Mouse (Mus musculus): ENCODE results near the gene Csmd2.

Csmd2 gene

GRCm38 (mm10) chr4:128327421-128327820 is 339.8 kb downstream of the Csmd2 start:
- DNase-seq (ENCODE audit: low read depth, low spot score): no peak

- no peak for DNase-seq (ENCODE audit: low read depth, low spot score)
Observed at GRCm38 (mm10) chr4:128330519-128330918, 342.9 kb downstream of the Csmd2 start.

- DNase-seq (ENCODE audit: low read depth, low spot score): no peak
Observed at GRCm38 (mm10) chr4:128340457-128340856, 352.8 kb downstream of the Csmd2 start.

GRCm38 (mm10) chr4:128341315-128341714 is 353.7 kb downstream of the Csmd2 start:
- no peak for DNase-seq (ENCODE audit: low read depth, low spot score)

GRCm38 (mm10) chr4:128342208-128342607 is 354.6 kb downstream of the Csmd2 start:
- no peak for DNase-seq (ENCODE audit: low read depth, low spot score)

- no peak for DNase-seq (ENCODE audit: low read depth, low spot score)
Observed at GRCm38 (mm10) chr4:128358751-128359150, 371.1 kb downstream of the Csmd2 start.

- no peak for DNase-seq (ENCODE audit: low read depth, low spot score)
Observed at GRCm38 (mm10) chr4:128365851-128366250, 378.2 kb downstream of the Csmd2 start.

GRCm38 (mm10) chr4:128368088-128368487 is 380.4 kb downstream of the Csmd2 start:
- DNase-seq (ENCODE audit: low read depth, low spot score): no peak

- no peak for DNase-seq (ENCODE audit: low read depth, low spot score)
Observed at GRCm38 (mm10) chr4:128371766-128372165, 384.1 kb downstream of the Csmd2 start.

GRCm38 (mm10) chr4:128373196-128373595 is 385.5 kb downstream of the Csmd2 start:
- no peak for DNase-seq (ENCODE audit: low read depth, low spot score)

GRCm38 (mm10) chr4:128374051-128374450 is 386.4 kb downstream of the Csmd2 start:
- DNase-seq (ENCODE audit: low read depth, low spot score): no peak

GRCm38 (mm10) chr4:128378946-128379345 is 391.3 kb downstream of the Csmd2 start:
- no peak for DNase-seq (ENCODE audit: low read depth, low spot score)

- no peak for DNase-seq (ENCODE audit: low read depth, low spot score)
Observed at GRCm38 (mm10) chr4:128381331-128381730, 393.7 kb downstream of the Csmd2 start.

- no peak for DNase-seq (ENCODE audit: low read depth, low spot score)
Observed at GRCm38 (mm10) chr4:128383800-128384199, 396.1 kb downstream of the Csmd2 start.

- no peak for DNase-seq (ENCODE audit: low read depth, low spot score)
Observed at GRCm38 (mm10) chr4:128391484-128391883, 403.8 kb downstream of the Csmd2 start.

GRCm38 (mm10) chr4:128392279-128392678 is 404.6 kb downstream of the Csmd2 start:
- no peak for DNase-seq (ENCODE audit: low read depth, low spot score)

GRCm38 (mm10) chr4:128393864-128394263 is 406.2 kb downstream of the Csmd2 start:
- no peak for DNase-seq (ENCODE audit: low read depth, low spot score)

- no peak for DNase-seq (ENCODE audit: low read depth, low spot score)
Observed at GRCm38 (mm10) chr4:128396616-128397015, 409.0 kb downstream of the Csmd2 start.

- no peak for DNase-seq (ENCODE audit: low read depth, low spot score)
Observed at GRCm38 (mm10) chr4:128397804-128398203, 410.1 kb downstream of the Csmd2 start.

GRCm38 (mm10) chr4:128398948-128399347 is 411.3 kb downstream of the Csmd2 start:
- DNase-seq (ENCODE audit: low read depth, low spot score): no peak

GRCm38 (mm10) chr4:128400016-128400415 is 412.4 kb downstream of the Csmd2 start:
- no peak for DNase-seq (ENCODE audit: low read depth, low spot score)

- no peak for DNase-seq (ENCODE audit: low read depth, low spot score)
Observed at GRCm38 (mm10) chr4:128401591-128401990, 413.9 kb downstream of the Csmd2 start.

GRCm38 (mm10) chr4:128402706-128403105 is 415.0 kb downstream of the Csmd2 start:
- no peak for DNase-seq (ENCODE audit: low read depth, low spot score)

GRCm38 (mm10) chr4:128405576-128405975 is 417.9 kb downstream of the Csmd2 start:
- no peak for DNase-seq (ENCODE audit: low read depth, low spot score)
